Mouse (Mus musculus): Measurements from ENCODE around the gene Dcdc2b. TPM values are rescaled to one million over a fixed set of nuclear protein-coding genes. Genes with fewer than 3 reads are reported as not detected.

Dcdc2b gene
- total and polyA plus RNA-seq, 2 experiments from 2014 or later: 0.82 to 2.7 TPM

GRCm38 (mm10) chr4:129618786-129619691 lies 5.0 kb upstream of the Dcdc2b start, which contains the start of gene Iqcc:
Iqcc (minus strand) TSS chr4:129619099.
- WGBS: 3% methylated on average over 43 of the region's 44 CpGs

DNA sequence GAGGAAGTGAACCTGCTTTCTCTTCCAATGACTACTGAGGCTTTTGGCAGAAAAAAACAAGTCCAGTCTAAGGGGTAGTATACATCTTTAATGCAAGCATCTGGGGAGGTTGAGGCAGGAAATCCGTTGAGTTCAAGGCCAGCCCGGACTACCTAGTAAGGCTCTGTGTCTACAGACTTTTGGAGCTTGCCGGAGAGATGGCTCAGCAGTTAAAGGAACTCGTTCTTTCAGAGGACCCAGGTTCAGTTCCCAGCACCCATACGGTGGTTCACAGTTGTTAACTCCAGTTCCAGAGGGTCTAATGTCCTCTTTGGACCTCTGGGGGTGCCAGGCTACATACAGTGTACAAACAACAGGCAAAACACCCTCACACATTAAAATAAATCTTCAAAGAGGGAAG lies 4.0 kb upstream of the Dcdc2b start:
- WGBS: 95% methylated on average over 5 of the region's 5 CpGs
- Histone ChIP-seq H3K9ac (replicated peaks; ENCODE audit: low read length, poor library complexity, severe bottlenecking) (peak overlapping the region; percentile 87), H3K4me2 (ENCODE audit: low read depth, low read length, poor library complexity, severe bottlenecking) (peak overlapping the region; percentile 80), H3K36me3 (ENCODE audit: insufficient read depth, low read length) (peaks cover 3% of the 10 kb centered on the region; the same call in 1 of the 2 replicates), H3K27me3 (ENCODE audit: insufficient read depth, low read length) (no peaks in the 10 kb centered on the region), H3K4me3 (ENCODE audit: low read depth, low read length) (peak overlapping the region; percentile 52), H3K27ac (ENCODE audit: low read depth, low read length) (peak overlapping the region; percentile 95), H3K9me3 (ENCODE audit: low read length) (no peaks in the 10 kb centered on the region), H3K4me1 (ENCODE audit: insufficient read depth, low read length) (peaks cover 23% of the 10 kb centered on the region)
- ATAC-seq (ENCODE audit: low FRiP score): no peak
- no peak for TF ChIP-seq CTCF (IDR thresholded peaks at IDR 0.05)
- DNase-seq (ENCODE audit: low spot score): no peak

More at GRCm38 (mm10) chr4:129618786-129619691, 5.0 kb upstream of the Dcdc2b start, which contains the start of gene Iqcc:
- H3K27me3 ChIP-seq (ENCODE audit: insufficient read depth, low read length): no peaks in the 10 kb centered on the region
- H3K36me3 ChIP-seq (ENCODE audit: insufficient read depth, low read length): peaks cover 3% of the 10 kb centered on the region; the same call in 1 of the 2 replicates
- H3K4me3 ChIP-seq (ENCODE audit: low read depth, low read length): peak within 1 kb of the TSS; percentile 52
- peak; percentile 97 for DNase-seq (ENCODE audit: low spot score)
- peak; percentile 50; the same call in 1 of the 2 replicates for TF ChIP-seq CTCF (IDR thresholded peaks at IDR 0.05)
- H3K9ac ChIP-seq (replicated peaks; ENCODE audit: low read length, poor library complexity, severe bottlenecking): peak within 1 kb of the TSS; percentile 87
- peak; percentile 88 for ATAC-seq (ENCODE audit: low FRiP score)
- peaks cover 23% of the 10 kb centered on the region for H3K4me1 ChIP-seq (ENCODE audit: insufficient read depth, low read length)
- H3K9me3 ChIP-seq (ENCODE audit: low read length): no peaks in the 10 kb centered on the region
- H3K27ac ChIP-seq (ENCODE audit: low read depth, low read length): peak within 1 kb of the TSS; percentile 95
- peak within 1 kb of the TSS; percentile 80 for H3K4me2 ChIP-seq (ENCODE audit: low read depth, low read length, poor library complexity, severe bottlenecking)

- DNase-seq (ENCODE audit: low spot score) (no peak), ATAC-seq (ENCODE audit: low FRiP score) (no peak)
- no peak overlapping the region for H3K27ac ChIP-seq (ENCODE audit: low read depth, low read length)
- 95% methylated on average over 7 of the region's 7 CpGs for WGBS
- H3K9ac ChIP-seq (replicated peaks; ENCODE audit: low read length, poor library complexity, severe bottlenecking): no peak overlapping the region
- H3K36me3 ChIP-seq (ENCODE audit: insufficient read depth, low read length): peaks cover 3% of the 10 kb centered on the region; the same call in 1 of the 2 replicates
- H3K4me3 ChIP-seq (ENCODE audit: low read depth, low read length): no peak overlapping the region
- peaks cover 16% of the 10 kb centered on the region for H3K4me1 ChIP-seq (ENCODE audit: insufficient read depth, low read length)
- no peaks in the 10 kb centered on the region for H3K9me3 ChIP-seq (ENCODE audit: low read length)
- H3K27me3 ChIP-seq (ENCODE audit: insufficient read depth, low read length): no peaks in the 10 kb centered on the region
- TF ChIP-seq CTCF (IDR thresholded peaks at IDR 0.05): no peak; the same call in 1 of the 2 replicates
- no peak overlapping the region for H3K4me2 ChIP-seq (ENCODE audit: low read depth, low read length, poor library complexity, severe bottlenecking)
Observed at GRCm38 (mm10) chr4:129617121-129617641, 3.1 kb upstream of the Dcdc2b start.

DNA sequence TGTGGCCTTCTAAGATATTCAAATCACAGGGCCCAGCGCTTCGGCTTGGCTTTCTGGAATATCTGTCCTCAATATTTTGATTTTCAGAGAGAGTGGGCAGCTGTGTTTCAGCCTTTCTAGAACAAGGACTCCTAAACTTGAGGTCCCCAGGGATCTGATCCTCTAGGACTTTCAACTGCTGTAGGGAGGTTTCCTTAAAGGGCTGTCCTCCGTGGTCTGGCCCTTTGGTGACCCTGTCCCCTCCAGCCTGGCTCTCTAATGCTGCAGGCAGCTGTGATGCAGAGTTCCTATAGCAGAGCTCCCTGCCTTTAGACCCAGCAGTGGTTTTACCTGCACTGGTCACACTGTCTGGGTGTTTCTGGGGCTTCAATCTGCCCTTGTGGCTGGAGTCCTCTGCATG lies 2.6 kb upstream of the Dcdc2b start:
- DNase-seq (ENCODE audit: low spot score) (no peak), ATAC-seq (ENCODE audit: low FRiP score) (no peak)
- Histone ChIP-seq H3K9me3 (ENCODE audit: low read length) (no peaks in the 10 kb centered on the region), H3K27me3 (ENCODE audit: insufficient read depth, low read length) (no peaks in the 10 kb centered on the region), H3K9ac (replicated peaks; ENCODE audit: low read length, poor library complexity, severe bottlenecking) (no peak overlapping the region), H3K4me1 (ENCODE audit: insufficient read depth, low read length) (peaks cover 11% of the 10 kb centered on the region; the same call in 1 of the 2 replicates), H3K27ac (ENCODE audit: low read depth, low read length) (no peak overlapping the region), H3K36me3 (ENCODE audit: insufficient read depth, low read length) (peaks cover 3% of the 10 kb centered on the region; the same call in 1 of the 2 replicates), H3K4me3 (ENCODE audit: low read depth, low read length) (no peak overlapping the region), H3K4me2 (ENCODE audit: low read depth, low read length, poor library complexity, severe bottlenecking) (no peak overlapping the region)
- no peak for TF ChIP-seq CTCF (IDR thresholded peaks at IDR 0.05)
- 95% methylated on average over 3 of the region's 3 CpGs for WGBS

GRCm38 (mm10) chr4:129615801-129616290 lies 1.8 kb upstream of the Dcdc2b start:
- Histone ChIP-seq H3K4me2 (ENCODE audit: low read depth, low read length, poor library complexity, severe bottlenecking) (no peak overlapping the region), H3K4me3 (ENCODE audit: low read depth, low read length) (no peak overlapping the region), H3K9ac (replicated peaks; ENCODE audit: low read length, poor library complexity, severe bottlenecking) (no peak overlapping the region), H3K27ac (ENCODE audit: low read depth, low read length) (no peak overlapping the region), H3K9me3 (ENCODE audit: low read length) (no peaks in the 10 kb centered on the region), H3K27me3 (ENCODE audit: insufficient read depth, low read length) (no peaks in the 10 kb centered on the region), H3K36me3 (ENCODE audit: insufficient read depth, low read length) (peaks cover 3% of the 10 kb centered on the region; the same call in 1 of the 2 replicates), H3K4me1 (ENCODE audit: insufficient read depth, low read length) (peaks cover 5% of the 10 kb centered on the region; the same call in 1 of the 2 replicates)
- DNase-seq (ENCODE audit: low spot score) (no peak), ATAC-seq (ENCODE audit: low FRiP score) (no peak)
- WGBS: 88% methylated on average over 9 of the region's 9 CpGs
- no peak for TF ChIP-seq CTCF (IDR thresholded peaks at IDR 0.05)

All from midbrain, postnatal 0 days (tissue).